Mouse (Mus musculus) spleen, adult 2 months (tissue): ENCODE results near the gene Tnk2.

Experiments
- CTCF ChIP-seq: fragments of 200-500 bp; IDR thresholded peaks from 2 replicates; pipeline ENCODE4 v1.5.1; 2011; ENCODE audit warnings: mild to moderate bottlenecking, inconsistent platforms; ENCODE audit not compliant: insufficient read depth, insufficient read length, insufficient replicate concordance; ENCODE audit errors: extremely low read depth
- POLR2A ChIP-seq: fragments of 200-500 bp; IDR thresholded peaks from 2 replicates; pipeline ENCODE4 v1.6.1; 2011; ENCODE audit warnings: low read depth, low read length, inconsistent platforms

DNA sequence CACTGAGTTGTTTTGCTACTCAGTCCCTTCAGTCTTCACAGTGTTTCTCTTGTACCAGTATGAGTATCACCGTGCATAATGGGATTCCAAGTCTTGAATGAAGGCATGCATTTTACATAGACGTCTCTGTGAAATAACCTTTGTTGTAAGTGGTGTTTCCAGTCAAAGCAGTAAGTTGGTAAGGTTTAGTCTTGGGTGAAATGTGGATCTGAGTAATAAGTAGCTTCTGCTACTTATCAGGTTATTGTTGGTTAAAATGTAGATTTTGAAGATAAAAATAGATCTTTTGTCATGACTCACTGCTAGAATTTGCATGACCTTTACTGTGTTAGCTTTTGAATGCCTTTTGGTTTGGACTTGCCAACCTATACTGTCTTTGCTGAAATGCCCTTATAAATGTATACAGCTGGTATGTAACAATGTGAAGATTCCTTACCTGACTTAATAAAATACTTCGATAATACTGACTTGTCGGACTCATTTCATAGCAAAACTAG lies 11.3 kb upstream of the Tnk2 start:
- TF ChIP-seq CTCF (no peak), POLR2A (no peak)
